Mouse (Mus musculus) hindbrain, embryonic 15.5 days (tissue): ENCODE measurements around the gene Herc1. TPM values are rescaled to one million over a fixed set of nuclear protein-coding genes. Genes with fewer than 3 reads are reported as not detected.
"Not testable (repeated sequence)": the region's sequence is repeated elsewhere in the genome, so short reads cannot be mapped to it uniquely, and the experiment has no call there.

Experiments
- ATAC-seq: fragments of 200-750 bp; cut with Nextera tagmentation; 2 replicates; pipeline ENCODE4 v1.8.0; 2017; ENCODE audit warnings: low read depth, moderate number of reproducible peaks, moderate TSS enrichment; ENCODE audit not compliant: low FRiP score
- H3K27ac ChIP-seq: fragments of 300-500 bp; sonication (generic); replicated peaks from 2 replicates; pipeline ENCODE4 v1.5.1; 2015; ENCODE audit warnings: mild to moderate bottlenecking, inconsistent platforms
- H3K27me3 ChIP-seq: fragments of 300-500 bp; sonication (generic); 2 replicates; pipeline ENCODE4 v1.6.1; 2015; ENCODE audit warnings: control low read depth, inconsistent platforms
- H3K36me3 ChIP-seq: fragments of 300-500 bp; sonication (generic); 2 replicates; pipeline ENCODE4 v1.6.1; 2015; ENCODE audit warnings: control low read depth, inconsistent platforms
- H3K4me1 ChIP-seq: fragments of 300-500 bp; sonication (generic); replicated peaks from 2 replicates; pipeline ENCODE4 v1.6.1; 2015; ENCODE audit warnings: control low read depth, inconsistent platforms
- H3K4me2 ChIP-seq: fragments of 300-500 bp; sonication (generic); 2 replicates; pipeline ENCODE4 v1.6.1; 2015; ENCODE audit warnings: moderate library complexity, mild to moderate bottlenecking, inconsistent platforms
- H3K4me3 ChIP-seq: fragments of 300-500 bp; sonication (generic); 2 replicates; pipeline ENCODE4 v1.5.1; 2015; ENCODE audit warnings: mild to moderate bottlenecking, inconsistent platforms
- H3K9ac ChIP-seq: fragments of 300-500 bp; sonication (generic); 2 replicates; pipeline ENCODE4 v1.6.1; 2015; ENCODE audit warnings: inconsistent platforms
- H3K9me3 ChIP-seq: fragments of 300-500 bp; sonication (generic); 2 replicates; pipeline ENCODE4 v1.6.1; 2016; ENCODE audit warnings: control low read depth, inconsistent platforms
- WGBS: fragments of 180-500 bp; shearing (Covaris S2); methylation state at CpG from one replicate; pipeline ENCODE4 v1.1.7; 2015; 5-methylcytosine and 5-hydroxymethylcytosine counted together
- polyA plus RNA-seq: library from polyadenylated mRNA; unstranded; fragments of >200 nt; fragmentation: Nextera tagmentation; extraction: Ambion mirVana; gene quantifications from 2 replicates; pipeline ENCODE4 v1.2.1, GENCODE M21; 2015

Gene Herc1
- polyA plus RNA-seq, 1 experiment from 2014 or later: 42.6 TPM

GRCm38 (mm10) chr9:66352704-66353103 is 2.5 kb downstream of the Herc1 start:
- peaks cover 18% of the 10 kb centered on the region for H3K4me1 ChIP-seq
- no peaks in the 10 kb centered on the region for H3K9me3 ChIP-seq
- no peak for ATAC-seq
- no peak overlapping the region for H3K27ac ChIP-seq
- H3K27me3 ChIP-seq: no peaks in the 10 kb centered on the region
- no peaks in the 10 kb centered on the region for H3K36me3 ChIP-seq
- H3K9ac ChIP-seq: 0 out of 2 replicates have a peak overlapping the region, but pooled peaks have one; percentile 41
- 68% methylated on average over 2 of the region's 2 CpGs for WGBS
- peak overlapping the region; percentile 74 for H3K4me2 ChIP-seq
- H3K4me3 ChIP-seq: peak overlapping the region; percentile 100; the same call in 1 of the 2 replicates

GRCm38 (mm10) chr9:66359135-66359534 is 8.9 kb downstream of the Herc1 start:
- Histone ChIP-seq H3K9ac (no peak overlapping the region), H3K9me3 (no peaks in the 10 kb centered on the region), H3K4me3 (no peak overlapping the region)

GRCm38 (mm10) chr9:66360143-66360690 is 10.0 kb downstream of the Herc1 start:
- H3K9ac ChIP-seq: no peak overlapping the region
- no peak overlapping the region for H3K27ac ChIP-seq
- H3K4me1 ChIP-seq: 0 out of 2 replicates have a peak, but pooled peaks cover 2% of the 10 kb centered on the region
- no peaks in the 10 kb centered on the region for H3K27me3 ChIP-seq
- no peaks in the 10 kb centered on the region for H3K36me3 ChIP-seq
- H3K9me3 ChIP-seq: no peaks in the 10 kb centered on the region
- ATAC-seq: no peak
- no peak overlapping the region for H3K4me3 ChIP-seq
- WGBS: 77% methylated on average over 14 of the region's 14 CpGs
- no peak overlapping the region for H3K4me2 ChIP-seq

More at GRCm38 (mm10) chr9:66359135-66359534, 8.9 kb downstream of the Herc1 start:
- Histone ChIP-seq H3K27ac (no peak overlapping the region), H3K27me3 (no peaks in the 10 kb centered on the region), H3K4me1 (peaks cover 2% of the 10 kb centered on the region; the same call in 1 of the 2 replicates), H3K4me2 (no peak overlapping the region), H3K36me3 (no peaks in the 10 kb centered on the region)
- ATAC-seq: no peak
- WGBS: 89% methylated on average over 4 of the region's 4 CpGs

- WGBS: 82% methylated on average over 4 of the region's 4 CpGs
- Histone ChIP-seq H3K27me3 (no peaks in the 10 kb centered on the region), H3K9ac (no peak overlapping the region), H3K27ac (no peak overlapping the region), H3K36me3 (peaks cover 19% of the 10 kb centered on the region), H3K9me3 (no peaks in the 10 kb centered on the region), H3K4me2 (no peak overlapping the region), H3K4me1 (peaks cover 3% of the 10 kb centered on the region; the same call in 1 of the 2 replicates), H3K4me3 (no peak overlapping the region)
- ATAC-seq: no peak
Measured at GRCm38 (mm10) chr9:66368890-66369433, 18.7 kb downstream of the Herc1 start.

- Histone ChIP-seq H3K27ac (no peak overlapping the region), H3K4me2 (no peak overlapping the region), H3K9ac (no peak overlapping the region), H3K36me3 (peaks cover 19% of the 10 kb centered on the region), H3K4me1 (peaks cover 3% of the 10 kb centered on the region; the same call in 1 of the 2 replicates), H3K27me3 (no peaks in the 10 kb centered on the region), H3K9me3 (no peaks in the 10 kb centered on the region), H3K4me3 (no peak overlapping the region)
- no peak for ATAC-seq
- 81% methylated on average over 3 of the region's 3 CpGs for WGBS
Measured at GRCm38 (mm10) chr9:66370334-66370733, 20.1 kb downstream of the Herc1 start.

GRCm38 (mm10) chr9:66370847-66371246 is 20.6 kb downstream of the Herc1 start:
- peaks cover 19% of the 10 kb centered on the region for H3K36me3 ChIP-seq
- H3K9me3 ChIP-seq: no peaks in the 10 kb centered on the region
- no peaks in the 10 kb centered on the region for H3K27me3 ChIP-seq
- no peak overlapping the region for H3K9ac ChIP-seq
- ATAC-seq: no peak
- no peak overlapping the region for H3K4me3 ChIP-seq
- peaks cover 3% of the 10 kb centered on the region; the same call in 1 of the 2 replicates for H3K4me1 ChIP-seq
- H3K4me2 ChIP-seq: no peak overlapping the region
- no peak overlapping the region for H3K27ac ChIP-seq
- 70% methylated on average over 3 of the region's 3 CpGs for WGBS

GRCm38 (mm10) chr9:66373432-66373831 is 23.2 kb downstream of the Herc1 start:
- no peak overlapping the region for H3K9ac ChIP-seq
- H3K4me2 ChIP-seq: no peak overlapping the region
- no peak overlapping the region for H3K27ac ChIP-seq
- no peaks in the 10 kb centered on the region for H3K9me3 ChIP-seq
- H3K4me3 ChIP-seq: no peak overlapping the region
- H3K36me3 ChIP-seq: peaks cover 19% of the 10 kb centered on the region
- WGBS: 95% methylated on average over 3 of the region's 3 CpGs
- no peak for ATAC-seq
- H3K27me3 ChIP-seq: no peaks in the 10 kb centered on the region
- H3K4me1 ChIP-seq: peaks cover 2% of the 10 kb centered on the region; the same call in 1 of the 2 replicates

GRCm38 (mm10) chr9:66374495-66375478 is 24.5 kb downstream of the Herc1 start:
- Histone ChIP-seq H3K9me3 (no peaks in the 10 kb centered on the region), H3K4me1 (no peaks in the 10 kb centered on the region), H3K36me3 (peaks cover 19% of the 10 kb centered on the region), H3K9ac (no peak overlapping the region), H3K4me2 (no peak overlapping the region), H3K27me3 (no peaks in the 10 kb centered on the region), H3K27ac (no peak overlapping the region), H3K4me3 (no peak overlapping the region)
- ATAC-seq: no peak

GRCm38 (mm10) chr9:66383417-66383816 is 33.2 kb downstream of the Herc1 start:
- H3K27ac ChIP-seq: no peak overlapping the region
- WGBS: 84% methylated on average over 3 of the region's 3 CpGs
- no peaks in the 10 kb centered on the region for H3K9me3 ChIP-seq
- H3K4me1 ChIP-seq: no peaks in the 10 kb centered on the region
- H3K36me3 ChIP-seq: peaks cover 13% of the 10 kb centered on the region
- no peak for ATAC-seq
- no peak overlapping the region for H3K9ac ChIP-seq
- H3K4me3 ChIP-seq: no peak overlapping the region
- no peaks in the 10 kb centered on the region for H3K27me3 ChIP-seq
- H3K4me2 ChIP-seq: no peak overlapping the region

- not testable (repeated sequence) for H3K27ac ChIP-seq, H3K27me3 ChIP-seq, H3K4me3 ChIP-seq, H3K9ac ChIP-seq, H3K4me2 ChIP-seq, H3K4me1 ChIP-seq, ATAC-seq, H3K9me3 ChIP-seq
- H3K36me3 ChIP-seq: peaks cover 38% of the 10 kb centered on the region
- WGBS: 92% methylated on average over 2 of the region's 2 CpGs
Measured at GRCm38 (mm10) chr9:66390338-66390737, 40.1 kb downstream of the Herc1 start.

- Histone ChIP-seq H3K36me3 (peaks cover 43% of the 10 kb centered on the region), H3K4me1 (no peaks in the 10 kb centered on the region), H3K9ac (no peak overlapping the region), H3K9me3 (no peaks in the 10 kb centered on the region), H3K27me3 (no peaks in the 10 kb centered on the region), H3K27ac (no peak overlapping the region), H3K4me2 (no peak overlapping the region), H3K4me3 (no peak overlapping the region)
- no peak for ATAC-seq
- 92% methylated on average over 5 of the region's 5 CpGs for WGBS
Measured at GRCm38 (mm10) chr9:66393304-66393703, 43.1 kb downstream of the Herc1 start.

- Histone ChIP-seq H3K4me3 (no peak overlapping the region), H3K4me1 (no peaks in the 10 kb centered on the region), H3K9ac (no peak overlapping the region), H3K27ac (no peak overlapping the region), H3K4me2 (no peak overlapping the region), H3K27me3 (no peaks in the 10 kb centered on the region), H3K9me3 (no peaks in the 10 kb centered on the region), H3K36me3 (peaks cover 12% of the 10 kb centered on the region)
- ATAC-seq: no peak
Measured at GRCm38 (mm10) chr9:66423492-66423891, 73.2 kb downstream of the Herc1 start.
